Mouse (Mus musculus) liver, adult (tissue): ENCODE data around the gene Gm37240.

ENCODE experiments used
- GATA4 ChIP-seq: IDR thresholded peaks from 2 replicates; pipeline ENCODE4 v1.6.1; 2014; ENCODE audit warnings: mild to moderate bottlenecking, low read length; ENCODE audit not compliant: insufficient replicate concordance

The Gm37240 gene

DNA sequence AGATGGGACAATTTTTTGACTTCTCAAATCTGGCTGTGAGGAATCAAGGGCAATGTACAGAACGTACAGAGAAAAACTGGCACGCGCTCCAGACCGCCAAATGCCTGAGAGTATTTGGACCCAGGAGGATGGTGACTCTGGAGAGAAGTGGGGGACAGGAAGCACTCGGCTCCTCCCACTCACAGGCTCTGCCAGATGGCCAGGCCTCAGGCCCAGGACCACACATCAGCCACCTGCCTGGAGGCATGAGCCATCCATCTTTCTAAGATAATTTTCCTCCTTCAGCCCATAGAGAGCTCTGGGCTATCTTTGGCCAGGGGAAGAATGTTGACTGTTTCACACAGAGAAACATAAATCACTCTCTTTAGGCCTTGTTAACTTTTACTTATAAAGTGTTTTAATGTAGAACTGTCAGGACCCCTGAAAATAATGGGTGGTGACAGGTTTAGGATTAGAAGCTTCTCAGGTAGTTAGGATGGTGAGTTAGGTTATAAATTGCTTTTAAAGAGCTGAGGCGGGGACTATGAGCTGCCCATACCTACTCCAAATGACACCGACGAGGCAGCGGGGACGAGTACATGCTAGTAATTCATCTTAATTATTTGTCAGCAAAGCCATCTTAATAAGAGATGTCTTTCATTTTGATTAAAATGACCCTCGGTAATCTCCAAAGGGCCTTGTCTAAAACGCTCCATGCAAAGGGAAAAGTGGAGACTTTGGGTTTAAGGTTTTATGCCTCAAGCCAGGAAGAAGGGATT, 546.0 kb downstream of the Gm37240 start:
- TF ChIP-seq GATA4: no peak

DNA sequence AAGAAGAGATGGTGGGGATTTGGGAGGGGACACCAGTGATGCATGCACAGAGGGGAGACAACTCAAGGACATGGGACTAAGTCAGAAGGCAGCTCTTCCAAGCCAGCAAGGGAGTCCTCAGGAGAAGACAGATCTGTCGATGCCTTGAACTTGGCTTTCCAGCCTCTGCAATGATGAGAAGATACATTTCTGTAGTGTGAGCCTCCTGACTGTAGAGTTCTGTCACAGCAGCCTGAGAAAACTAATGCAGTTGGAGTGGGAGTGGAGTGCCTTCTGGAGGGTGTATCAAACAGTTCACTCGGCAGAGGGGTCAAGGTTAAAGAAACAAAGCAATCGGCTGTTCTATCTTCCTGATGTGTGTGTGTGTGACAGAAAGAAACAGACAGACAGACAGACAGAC, 546.8 kb downstream of the Gm37240 start:
- no peak for TF ChIP-seq GATA4

DNA sequence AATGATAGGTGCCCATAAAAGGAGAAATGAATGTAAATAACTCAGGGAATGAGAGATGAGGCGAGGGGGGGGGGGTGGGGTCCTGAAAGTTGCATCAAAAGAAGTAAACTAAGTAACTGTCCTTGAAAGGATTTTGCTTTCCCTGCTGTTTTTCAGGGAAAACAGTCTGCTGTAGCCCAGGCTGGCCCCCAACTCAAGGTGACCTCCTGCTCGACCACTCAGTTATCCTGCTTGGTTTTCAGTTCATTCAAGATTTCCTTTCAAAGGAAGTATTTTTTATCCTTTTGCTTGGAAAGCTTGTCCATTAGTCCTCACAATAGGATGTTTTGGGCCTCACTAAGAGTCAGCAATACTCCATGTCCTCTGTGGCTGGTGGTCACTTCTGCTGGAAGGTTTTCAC, 547.4 kb downstream of the Gm37240 start:
- TF ChIP-seq GATA4: no peak

DNA sequence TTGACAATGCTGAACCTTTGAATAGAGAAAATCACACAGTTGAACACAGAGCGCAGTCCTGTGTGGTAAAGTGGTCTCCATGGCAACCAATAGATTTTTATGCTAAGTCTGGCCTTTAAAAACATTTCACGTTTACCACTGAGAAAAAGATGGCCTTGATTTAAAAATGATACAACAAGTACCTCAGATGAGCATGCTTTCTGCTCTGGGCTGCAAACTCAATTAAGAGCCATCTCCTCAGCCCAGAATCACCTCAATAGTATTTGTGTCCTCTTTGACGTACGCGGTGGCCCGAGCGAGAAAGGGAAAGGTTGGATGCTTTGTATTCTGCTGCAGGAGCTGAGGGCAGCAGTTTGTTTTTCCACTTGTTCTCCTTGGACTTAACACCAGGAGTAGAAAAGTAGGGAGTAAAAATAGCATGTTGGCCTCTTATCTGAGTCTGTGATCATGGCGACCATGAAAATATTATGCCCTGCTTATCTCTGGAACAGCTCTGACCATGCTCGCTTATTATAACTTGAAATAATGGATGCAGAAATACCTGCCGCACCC, 548.0 kb downstream of the Gm37240 start:
- TF ChIP-seq GATA4: no peak

DNA sequence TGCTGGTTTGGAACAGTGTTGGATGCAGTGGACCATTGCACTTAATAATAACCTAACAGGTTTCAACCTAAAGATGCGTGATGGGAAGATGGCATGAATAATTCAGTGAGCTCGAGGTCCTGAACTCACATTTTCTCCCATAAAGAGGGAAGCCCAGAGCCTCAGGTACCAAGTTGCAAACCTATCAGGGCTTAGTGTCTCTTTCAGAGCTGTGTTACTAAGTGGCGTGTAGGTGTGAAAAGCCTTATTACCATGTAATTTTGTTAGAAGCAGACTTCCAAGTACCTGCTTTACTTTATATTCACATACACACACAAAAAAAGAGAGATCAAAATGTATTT, 548.6 kb downstream of the Gm37240 start:
- no peak for TF ChIP-seq GATA4

DNA sequence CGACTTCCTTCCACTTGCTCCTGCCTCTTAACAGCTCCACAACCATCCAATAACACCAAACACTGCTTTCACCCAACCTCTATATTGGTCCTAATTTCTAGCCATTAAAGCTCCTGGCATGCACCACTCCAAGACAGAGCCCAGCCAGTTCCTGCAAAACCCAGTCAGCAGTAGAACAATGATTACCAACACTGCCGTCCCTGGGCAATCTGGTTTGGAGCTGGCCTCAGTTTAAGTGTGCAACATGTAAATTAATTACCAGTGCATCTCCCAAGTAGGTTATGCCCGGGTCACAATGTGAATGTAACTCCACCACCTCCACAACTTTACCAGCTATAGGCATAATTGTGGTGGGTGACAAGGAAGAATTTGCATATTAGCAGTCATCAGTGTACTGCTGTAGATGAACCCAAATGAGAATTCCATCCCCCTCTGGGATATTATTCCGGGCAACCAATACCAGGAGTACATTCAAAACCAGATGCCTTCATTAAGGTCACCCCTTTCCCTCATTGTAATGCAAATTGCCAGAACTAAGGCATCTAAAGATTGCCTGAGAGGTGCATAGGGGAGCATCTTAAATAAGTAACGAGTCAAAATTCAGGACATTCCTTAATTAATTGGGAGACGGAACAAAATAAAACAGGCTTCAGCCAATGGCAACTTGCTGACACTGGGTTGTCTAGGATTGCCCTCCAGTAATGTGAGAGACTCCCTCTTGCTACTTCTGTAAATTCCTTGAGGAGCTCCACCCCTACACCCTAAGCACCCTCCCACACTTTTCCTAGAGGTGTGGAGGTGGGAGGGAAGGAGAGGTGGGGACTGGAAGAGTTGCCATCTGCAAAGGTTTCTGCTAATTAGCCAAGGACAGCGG, 549.2 kb downstream of the Gm37240 start:
- no peak for TF ChIP-seq GATA4

DNA sequence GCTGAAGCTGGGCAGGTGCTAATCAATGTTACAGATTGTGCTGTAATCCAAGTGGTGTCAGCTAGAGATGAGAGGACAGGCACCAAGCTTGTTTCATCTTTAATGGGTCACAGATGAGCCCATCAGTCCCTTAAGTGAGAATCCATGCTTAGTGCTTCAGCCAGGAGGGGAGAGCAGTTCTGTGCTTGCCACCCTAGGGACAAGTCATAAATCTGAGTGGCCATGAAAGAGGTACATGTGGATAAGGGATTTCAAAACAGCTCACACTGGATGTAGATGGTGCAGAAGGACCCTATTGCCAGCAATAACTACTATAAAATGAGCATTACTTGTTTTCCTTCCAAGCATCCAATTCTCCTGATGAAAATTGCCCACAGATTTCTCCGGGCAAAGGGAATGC, 551.8 kb downstream of the Gm37240 start:
- TF ChIP-seq GATA4: no peak

DNA sequence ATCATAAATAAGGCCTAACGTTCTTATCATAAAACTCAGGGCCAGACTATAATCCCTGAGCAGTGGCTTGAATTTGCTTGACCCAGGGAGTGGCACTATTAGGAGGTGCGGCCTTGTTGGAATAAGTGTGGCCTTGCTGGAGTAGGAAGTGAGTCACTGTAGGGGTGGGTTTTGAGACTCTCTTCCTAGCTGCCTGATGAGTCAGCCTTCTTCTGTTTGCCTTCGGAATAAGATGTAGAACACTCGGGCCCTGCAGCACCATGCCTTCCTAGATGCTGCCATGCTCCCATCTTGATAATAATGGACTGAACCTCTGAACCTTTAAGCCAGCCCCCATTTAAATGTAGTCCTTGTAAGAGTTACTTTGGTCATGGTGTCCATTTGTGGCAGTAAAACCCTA, 555.0 kb downstream of the Gm37240 start:
- TF ChIP-seq GATA4: no peak

DNA sequence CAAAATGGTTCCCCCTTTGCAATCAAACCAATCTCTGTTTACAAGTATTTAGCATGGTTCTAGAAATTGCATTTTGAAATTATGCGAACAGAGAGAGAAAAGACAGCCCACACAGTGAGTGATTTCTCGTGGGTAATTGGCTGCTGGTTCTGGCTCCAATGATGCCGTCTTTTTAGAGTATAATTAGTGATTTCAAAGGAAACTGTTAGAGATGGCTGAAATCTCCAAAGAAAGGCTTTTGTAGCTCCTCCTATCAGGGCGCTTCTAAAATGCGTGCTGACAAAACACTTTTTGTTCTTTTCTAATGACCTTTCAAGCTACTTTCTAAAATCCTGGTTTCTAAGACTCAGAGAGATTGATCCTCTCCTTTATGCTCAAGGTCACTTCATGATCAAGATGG, 569.1 kb downstream of the Gm37240 start:
- TF ChIP-seq GATA4: no peak

DNA sequence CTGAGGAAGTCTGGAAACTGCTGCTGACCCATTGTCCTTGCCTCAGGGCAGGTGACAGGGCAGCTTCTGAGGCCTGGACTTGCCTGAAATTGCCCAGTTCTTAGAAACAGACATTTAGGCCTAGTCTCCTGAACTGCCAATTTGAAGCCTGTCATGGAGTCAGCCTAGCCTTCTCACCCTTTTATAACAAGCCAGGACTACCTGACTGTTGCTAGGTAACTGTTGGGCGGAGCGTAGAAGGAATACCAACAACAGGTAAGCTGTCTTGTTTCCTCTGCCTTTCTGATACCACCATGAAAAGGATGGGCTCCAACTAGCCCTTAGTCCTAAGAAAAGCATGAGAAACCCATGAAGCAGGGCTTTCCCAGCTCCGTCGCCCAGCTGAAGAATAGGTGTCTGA, 570.0 kb downstream of the Gm37240 start:
- no peak for TF ChIP-seq GATA4

DNA sequence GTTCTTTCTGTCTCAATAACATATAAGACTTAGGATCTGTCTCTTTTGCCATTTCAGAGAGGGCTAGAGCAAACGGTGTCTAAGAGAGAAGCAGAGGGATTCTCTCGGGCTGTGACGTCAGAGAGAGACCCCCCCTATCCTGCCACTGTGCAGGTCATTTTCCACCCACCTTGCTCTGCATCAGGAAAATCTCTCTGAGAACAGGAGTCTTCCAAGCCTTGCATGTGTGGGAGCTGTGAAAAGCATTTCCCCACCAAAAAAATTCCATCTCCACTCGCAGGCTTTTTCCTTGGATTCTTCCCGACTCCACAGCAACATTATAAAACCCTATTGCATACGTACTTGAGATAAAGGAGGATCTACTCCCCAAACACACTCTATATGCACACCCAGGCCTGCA, 572.4 kb downstream of the Gm37240 start:
- TF ChIP-seq GATA4: no peak

DNA sequence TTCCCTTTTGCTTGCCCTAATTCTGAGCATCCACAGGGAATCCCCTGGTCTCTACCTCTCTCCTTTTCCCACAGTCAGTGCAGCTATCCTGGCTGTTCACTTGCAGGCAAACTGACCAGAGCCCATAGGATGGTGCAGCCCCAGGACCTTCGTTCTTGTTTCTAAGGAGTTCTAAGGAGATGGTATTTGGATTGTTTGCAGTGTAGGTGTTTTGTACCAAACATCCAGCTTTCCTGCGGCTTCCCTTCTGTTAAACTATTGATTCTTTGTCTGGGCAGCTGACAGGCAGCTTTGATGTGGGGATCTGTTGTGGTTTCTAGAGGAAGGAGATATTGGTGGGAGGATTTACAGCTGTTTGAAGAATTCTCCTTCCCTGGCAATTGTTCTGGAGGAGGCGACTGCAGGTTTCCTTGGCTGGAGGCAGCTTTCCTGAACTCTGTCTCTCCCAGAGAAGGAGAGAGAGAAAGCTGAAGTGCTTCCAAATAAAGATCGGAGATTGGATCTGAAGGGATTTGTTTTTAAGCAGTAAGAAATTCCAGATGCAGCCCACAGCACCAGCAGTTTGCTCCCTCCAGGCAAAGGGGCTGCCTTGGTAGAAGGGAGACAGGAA, 573.6 kb downstream of the Gm37240 start:
- no peak for TF ChIP-seq GATA4

DNA sequence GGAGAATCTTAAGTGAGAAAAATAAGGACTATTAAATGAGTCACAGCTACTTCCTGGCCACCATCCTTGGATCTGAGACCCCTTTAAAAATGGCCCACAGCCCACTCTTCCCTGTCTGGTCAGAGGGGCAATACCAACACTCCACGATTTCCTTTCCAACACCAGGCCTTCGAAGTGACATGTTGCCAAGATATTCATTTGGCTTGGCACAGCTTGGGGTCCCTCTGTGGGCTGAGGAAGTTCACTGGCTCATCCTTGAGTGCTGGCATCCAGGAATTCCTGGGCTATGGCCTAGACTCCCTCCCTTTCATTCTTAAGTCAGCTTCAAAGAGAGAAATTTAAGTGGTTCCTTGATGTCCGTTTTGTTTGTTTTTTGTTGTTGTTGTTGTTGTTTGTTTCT, 576.1 kb downstream of the Gm37240 start:
- no peak for TF ChIP-seq GATA4

DNA sequence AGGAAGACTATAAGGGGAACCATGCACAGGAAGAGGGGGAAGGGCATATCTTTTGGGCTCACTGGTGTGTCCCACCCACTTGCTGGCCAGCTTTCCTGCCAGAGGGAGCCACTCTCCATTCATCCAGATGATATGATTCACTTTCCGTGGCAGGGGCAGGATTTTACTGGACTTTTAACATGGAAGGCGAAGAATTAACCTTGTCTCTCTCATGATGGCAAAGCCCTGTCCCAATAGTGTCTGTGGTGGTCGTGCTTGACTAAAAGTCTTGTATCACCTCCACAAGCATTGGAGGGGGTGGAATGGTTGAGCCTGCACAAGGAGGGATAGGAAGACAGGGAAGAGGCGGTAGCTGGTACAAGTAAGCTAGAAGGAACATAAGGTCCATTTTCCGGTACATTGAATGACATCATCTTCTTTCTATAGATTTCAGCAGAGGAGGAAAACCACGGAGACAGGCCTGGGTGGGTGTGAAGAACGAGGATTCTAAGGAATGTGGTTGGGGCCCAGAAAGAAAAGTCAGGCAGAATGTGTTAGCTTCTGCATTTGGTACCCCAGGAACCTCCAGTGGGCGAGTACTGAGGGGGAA, 576.8 kb downstream of the Gm37240 start:
- no peak for TF ChIP-seq GATA4

DNA sequence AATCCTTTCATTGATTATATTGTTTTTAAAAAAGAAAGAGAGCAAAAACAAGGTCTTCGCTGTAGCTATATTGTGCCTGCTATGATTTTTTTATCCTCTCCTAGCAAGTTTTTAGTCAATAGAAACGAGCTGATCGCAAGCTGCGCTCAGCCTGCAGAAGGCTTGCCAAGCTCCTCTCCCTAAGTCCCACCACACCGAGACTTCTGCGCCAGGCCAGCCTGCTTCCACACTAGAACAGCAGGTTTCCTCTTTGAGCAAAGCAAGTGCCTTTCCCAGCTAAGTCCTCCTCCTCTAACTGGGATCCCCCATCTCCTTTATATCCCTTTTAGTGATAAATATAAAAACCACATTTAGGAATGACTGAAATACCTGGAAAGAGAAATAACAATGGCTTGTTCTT, 578.1 kb downstream of the Gm37240 start:
- TF ChIP-seq GATA4: no peak
